In genomic region chr2:167680657-167681056, GRCm38 (mm10) we compare ENCODE assay signal across 8 mouse cellular contexts. TPM values are rescaled to one million over a fixed set of nuclear protein-coding genes. Genes with fewer than 3 reads are reported as not detected.
DNase-seq lines count a peak whose midpoint lies in the region; ATAC-seq lines count a peak whose summit lies in the region.

No protein-coding gene starts in this region.

- no peak overlapping the region for H3K4me2 ChIP-seq in forebrain, embryonic 14.5 days (ENCODE audit: low read length)
- no peak overlapping the region for H3K4me2 ChIP-seq in forebrain, embryonic 16.5 days (ENCODE audit: low read length)
- no peak overlapping the region for H3K4me2 ChIP-seq in midbrain, embryonic 14.5 days (ENCODE audit: low read length)
- H3K4me2 ChIP-seq in midbrain, embryonic 16.5 days (ENCODE audit: low read length), result no peak overlapping the region

- ATAC-seq in forebrain, embryonic 14.5 days, result no peak
- no peak for ATAC-seq in forebrain, embryonic 16.5 days
- no peak for ATAC-seq in midbrain, embryonic 14.5 days (ENCODE audit: low FRiP score, low TSS enrichment)
- ATAC-seq in midbrain, embryonic 16.5 days, result no peak

- no peak overlapping the region for H3K4me3 ChIP-seq in forebrain, embryonic 14.5 days (ENCODE audit: low read depth, low read length)
- no peak overlapping the region for H3K4me3 ChIP-seq in forebrain, embryonic 16.5 days (replicated peaks; ENCODE audit: low read length)
- H3K4me3 ChIP-seq in midbrain, embryonic 14.5 days (replicated peaks; ENCODE audit: low read depth, low read length), result no peak overlapping the region
- H3K4me3 ChIP-seq in midbrain, embryonic 16.5 days (ENCODE audit: low read depth, low read length), result no peak overlapping the region

- H3K9ac ChIP-seq in forebrain, embryonic 14.5 days (ENCODE audit: low read length), result no peak overlapping the region
- no peak overlapping the region for H3K9ac ChIP-seq in forebrain, embryonic 16.5 days (replicated peaks; ENCODE audit: low read depth, low read length)
- H3K9ac ChIP-seq in midbrain, embryonic 14.5 days (replicated peaks; ENCODE audit: low read length), result no peak overlapping the region
- no peak overlapping the region for H3K9ac ChIP-seq in midbrain, embryonic 16.5 days (ENCODE audit: low read depth, low read length)

- no peaks in the 10 kb centered on the region for H3K27me3 ChIP-seq in forebrain, embryonic 14.5 days (replicated peaks; ENCODE audit: control insufficient read depth, insufficient read depth, low read length)
- H3K27me3 ChIP-seq in forebrain, embryonic 16.5 days (replicated peaks; ENCODE audit: control insufficient read depth, insufficient read depth, low read length), result 0 out of 2 replicates have a peak, but pooled peaks cover 1% of the 10 kb centered on the region
- H3K27me3 ChIP-seq in midbrain, embryonic 14.5 days (ENCODE audit: control insufficient read depth, insufficient read depth, low read length), result no peaks in the 10 kb centered on the region
- H3K27me3 ChIP-seq in midbrain, embryonic 16.5 days (ENCODE audit: control insufficient read depth, insufficient read depth, low read depth, low read length), result 0 out of 2 replicates have a peak, but pooled peaks cover 4% of the 10 kb centered on the region

- H3K9me3 ChIP-seq in forebrain, embryonic 14.5 days (replicated peaks; ENCODE audit: control insufficient read depth, low read length), result no peaks in the 10 kb centered on the region
- H3K9me3 ChIP-seq in forebrain, embryonic 16.5 days (ENCODE audit: control insufficient read depth, low read length), result no peaks in the 10 kb centered on the region
- no peaks in the 10 kb centered on the region for H3K9me3 ChIP-seq in midbrain, embryonic 14.5 days (ENCODE audit: control insufficient read depth, low read length)
- no peaks in the 10 kb centered on the region for H3K9me3 ChIP-seq in midbrain, embryonic 16.5 days (replicated peaks; ENCODE audit: control insufficient read depth, low read length, poor library complexity, severe bottlenecking)

- peak; percentile 55 for DNase-seq in forebrain, embryonic 14.5 days (ENCODE audit: low spot score)
- DNase-seq in midbrain, embryonic 14.5 days, result peak; percentile 65
- peak; percentile 80 for DNase-seq in adrenal gland, postnatal 10 days
- DNase-seq in kidney, postnatal 14 days, result peak; percentile 65
- peak; percentile 67 for DNase-seq in retina, postnatal 1 day
- DNase-seq in layer of hippocampus, postnatal 25 days (ENCODE audit: extremely low spot score in 1 of 2, low spot score in 1 of 2), result no peak

- WGBS in forebrain, embryonic 14.5 days, result 54% methylated on average over 5 of the region's 5 CpGs
- WGBS in forebrain, embryonic 16.5 days, result 50% methylated on average over 5 of the region's 5 CpGs
- 54% methylated on average over 5 of the region's 5 CpGs for WGBS in midbrain, embryonic 14.5 days
- 60% methylated on average over 5 of the region's 5 CpGs for WGBS in midbrain, embryonic 16.5 days

- H3K4me1 ChIP-seq in forebrain, embryonic 14.5 days (ENCODE audit: control insufficient read depth, insufficient read depth, low read length), result no peaks in the 10 kb centered on the region
- no peaks in the 10 kb centered on the region for H3K4me1 ChIP-seq in forebrain, embryonic 16.5 days (replicated peaks; ENCODE audit: control insufficient read depth, insufficient read depth, low read length)
- no peaks in the 10 kb centered on the region for H3K4me1 ChIP-seq in midbrain, embryonic 14.5 days (ENCODE audit: control insufficient read depth, insufficient read depth, low read length)
- no peaks in the 10 kb centered on the region for H3K4me1 ChIP-seq in midbrain, embryonic 16.5 days (ENCODE audit: control insufficient read depth, insufficient read depth, low read length)

- no peaks in the 10 kb centered on the region for H3K36me3 ChIP-seq in forebrain, embryonic 14.5 days (ENCODE audit: control insufficient read depth, insufficient read depth, low read length)
- no peaks in the 10 kb centered on the region for H3K36me3 ChIP-seq in forebrain, embryonic 16.5 days (ENCODE audit: control insufficient read depth, insufficient read depth)
- no peaks in the 10 kb centered on the region for H3K36me3 ChIP-seq in midbrain, embryonic 14.5 days (ENCODE audit: control insufficient read depth, insufficient read depth, low read length)
- no peaks in the 10 kb centered on the region for H3K36me3 ChIP-seq in midbrain, embryonic 16.5 days (ENCODE audit: control insufficient read depth, insufficient read depth, low read length)

- H3K27ac ChIP-seq in forebrain, embryonic 14.5 days (ENCODE audit: low read depth, low read length), result no peak overlapping the region
- H3K27ac ChIP-seq in forebrain, embryonic 16.5 days (ENCODE audit: low read length), result no peak overlapping the region
- H3K27ac ChIP-seq in midbrain, embryonic 14.5 days (replicated peaks; ENCODE audit: low read depth, low read length), result no peak overlapping the region
- no peak overlapping the region for H3K27ac ChIP-seq in midbrain, embryonic 16.5 days (ENCODE audit: low read length)

RNA-seq across cellular contexts. Expression of gene Cebpb, which starts 8.1 kb away (rescaled TPM):
- 0.11 and 0.38 TPM in 2 replicates for polyA plus RNA-seq in forebrain, embryonic 14.5 days (2014; fragmentation: Nextera tagmentation; extraction: Ambion mirVana)
- polyA plus RNA-seq in forebrain, embryonic 16.5 days (2015; fragmentation: Nextera tagmentation; extraction: Ambion mirVana), result 0.32 and 0.56 TPM in 2 replicates
- 1.4 TPM in 2 replicates for polyA plus RNA-seq in midbrain, embryonic 14.5 days (2014; fragmentation: Nextera tagmentation; extraction: Ambion mirVana)
- polyA plus RNA-seq in midbrain, embryonic 16.5 days (2015; fragmentation: Nextera tagmentation; extraction: Ambion mirVana), result 0.37 and 0.60 TPM in 2 replicates
- 100 to 1,000 TPM; 269 to 439 TPM for total RNA-seq in adrenal gland, postnatal 10 days (2021)
- 10 to 100 TPM; 32.4 to 32.8 TPM for total RNA-seq in layer of hippocampus, postnatal 25 days (2021)

RNA-seq across cellular contexts. Expression of gene Tmem189, which starts 9.0 kb away (rescaled TPM):
- 21.3 and 24.8 TPM in 2 replicates for polyA plus RNA-seq in forebrain, embryonic 14.5 days (2014; fragmentation: Nextera tagmentation; extraction: Ambion mirVana)
- polyA plus RNA-seq in forebrain, embryonic 16.5 days (2015; fragmentation: Nextera tagmentation; extraction: Ambion mirVana), result 30.2 and 30.6 TPM in 2 replicates
- polyA plus RNA-seq in midbrain, embryonic 14.5 days (2014; fragmentation: Nextera tagmentation; extraction: Ambion mirVana), result 28.8 and 29.9 TPM in 2 replicates
- 29.7 and 30.3 TPM in 2 replicates for polyA plus RNA-seq in midbrain, embryonic 16.5 days (2015; fragmentation: Nextera tagmentation; extraction: Ambion mirVana)
- total RNA-seq in adrenal gland, postnatal 10 days (2021), result 10 to 100 TPM; 31.2 to 33.5 TPM
- total RNA-seq in layer of hippocampus, postnatal 25 days (2021), result 10 to 100 TPM; 57.3 to 60.3 TPM

RNA-seq across cellular contexts. Expression of gene Gm20431, which starts 19.4 kb away (rescaled TPM):
- polyA plus RNA-seq in forebrain, embryonic 14.5 days (2014; fragmentation: Nextera tagmentation; extraction: Ambion mirVana), result 5.4 and 6.8 TPM in 2 replicates
- 8.2 and 11.7 TPM in 2 replicates for polyA plus RNA-seq in forebrain, embryonic 16.5 days (2015; fragmentation: Nextera tagmentation; extraction: Ambion mirVana)
- 8.0 and 11.5 TPM in 2 replicates for polyA plus RNA-seq in midbrain, embryonic 14.5 days (2014; fragmentation: Nextera tagmentation; extraction: Ambion mirVana)
- 7.7 and 9.2 TPM in 2 replicates for polyA plus RNA-seq in midbrain, embryonic 16.5 days (2015; fragmentation: Nextera tagmentation; extraction: Ambion mirVana)
- total RNA-seq in adrenal gland, postnatal 10 days (2021), result 10 to 100 TPM; 16.4 to 17.5 TPM
- total RNA-seq in layer of hippocampus, postnatal 25 days (2021), result 10 to 100 TPM; 51.0 to 51.3 TPM

RNA-seq across cellular contexts. Expression of gene Ube2v1, which starts 48.8 kb away (rescaled TPM):
- 238 and 265 TPM in 2 replicates for polyA plus RNA-seq in forebrain, embryonic 14.5 days (2014; fragmentation: Nextera tagmentation; extraction: Ambion mirVana)
- 273 and 281 TPM in 2 replicates for polyA plus RNA-seq in forebrain, embryonic 16.5 days (2015; fragmentation: Nextera tagmentation; extraction: Ambion mirVana)
- polyA plus RNA-seq in midbrain, embryonic 14.5 days (2014; fragmentation: Nextera tagmentation; extraction: Ambion mirVana), result 286 and 299 TPM in 2 replicates
- 321 and 344 TPM in 2 replicates for polyA plus RNA-seq in midbrain, embryonic 16.5 days (2015; fragmentation: Nextera tagmentation; extraction: Ambion mirVana)
- 100 to 1,000 TPM; 159 to 162 TPM for total RNA-seq in adrenal gland, postnatal 10 days (2021)
- total RNA-seq in layer of hippocampus, postnatal 25 days (2021), result 100 to 1,000 TPM; 213 to 235 TPM

Comparison
In these comparisons a context has a peak if more than half of its experiments do, and no peak if none do; other contexts are left out.
1. DNase-seq: peak in forebrain, embryonic 14.5 days (single experiment), midbrain, embryonic 14.5 days (single experiment), adrenal gland, postnatal 10 days (single experiment), kidney, postnatal 14 days (single experiment) and retina, postnatal 1 day (single experiment); none in layer of hippocampus, postnatal 25 days (0 of 2).